Mouse (Mus musculus): Measurements from ENCODE around the gene Prkce.

DNA sequence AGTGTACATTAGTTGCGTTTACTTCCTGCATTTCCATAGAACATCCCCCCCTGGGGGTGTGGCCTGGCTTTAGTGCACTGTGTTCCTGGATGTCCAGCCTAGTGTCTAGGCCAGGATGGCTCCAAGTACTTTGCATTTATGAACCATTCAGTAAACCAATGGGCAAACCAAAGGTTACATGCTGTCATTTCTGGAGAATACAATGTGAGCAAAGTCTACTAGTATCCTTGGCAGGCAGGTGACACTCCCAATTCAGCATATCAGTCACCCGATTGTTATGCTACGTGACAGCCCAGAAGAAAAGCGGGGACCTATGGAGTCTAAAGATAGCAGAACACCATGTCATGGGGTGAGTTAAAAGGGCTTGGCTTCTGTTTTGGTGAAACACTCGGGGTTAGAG lies 271.2 kb downstream of the Prkce start:
- TF ChIP-seq CTCF (IDR thresholded peaks at IDR 0.05; ENCODE audit: low read depth) (no peak), EP300 (IDR thresholded peaks at IDR 0.05; ENCODE audit: low read depth) (no peak)
